Mouse (Mus musculus) kidney, adult 2 months (tissue): ENCODE measurements around the gene Coro2b. TPM values are rescaled to one million over a fixed set of nuclear protein-coding genes. Genes with fewer than 3 reads are reported as not detected.

Experiments
- DNase-seq: peaks from one replicate; pipeline ENCODE4 v3.0.0; 2021
- H3K27ac ChIP-seq: fragments of 200-500 bp; 2 replicates; pipeline ENCODE4 v1.5.1; 2012; ENCODE audit warnings: low read depth, low read length, control low read depth, inconsistent platforms; ENCODE audit not compliant: insufficient read depth
- H3K27me3 ChIP-seq: fragments of 200-500 bp; replicated peaks from 2 replicates; pipeline ENCODE4 v1.6.1; 2012; ENCODE audit warnings: mild to moderate bottlenecking, moderate library complexity, low read length, inconsistent platforms; ENCODE audit not compliant: control insufficient read depth, insufficient read depth
- H3K36me3 ChIP-seq: fragments of 200-500 bp; 2 replicates; pipeline ENCODE4 v1.6.1; 2012; ENCODE audit warnings: mild to moderate bottlenecking, moderate library complexity, low read length, inconsistent platforms; ENCODE audit not compliant: control insufficient read depth, insufficient read depth
- H3K4me1 ChIP-seq: fragments of 200-500 bp; 2 replicates; pipeline ENCODE4 v1.6.1; 2011; ENCODE audit warnings: low read length; ENCODE audit not compliant: control insufficient read depth, insufficient read depth
- H3K4me3 ChIP-seq: fragments of 200-500 bp; 2 replicates; pipeline ENCODE4 v1.5.1; 2011; ENCODE audit warnings: mild to moderate bottlenecking, low read depth, low read length, control low read depth; ENCODE audit not compliant: insufficient read depth
- CTCF ChIP-seq: fragments of 200-500 bp; conservative IDR thresholded peaks from 2 replicates; pipeline ENCODE4 v1.5.1; 2011; ENCODE audit warnings: low read depth, mild to moderate bottlenecking, control low read depth, low read length, moderate library complexity, mixed read lengths; ENCODE audit not compliant: insufficient read depth, insufficient read length
- POLR2A ChIP-seq: fragments of 200-500 bp; IDR thresholded peaks from one replicate; pipeline ENCODE4 v1.6.1; 2011; ENCODE audit warnings: low read depth, low read length, control low read depth
- WGBS: fragments of 180-500 bp; shearing (Covaris S2); methylation state at CpG from one replicate; pipeline ENCODE4 v1.1.7; 2018; 5-methylcytosine and 5-hydroxymethylcytosine counted together
- polyA plus RNA-seq: library from polyadenylated mRNA; depleted of rRNA; stranded (reverse); fragments of >200 nt; gene quantifications from 2 replicates; pipeline ENCODE4 v1.2.3, GENCODE M21; 2012; rRNA removed

Coro2b gene
- polyA plus RNA-seq: 9.8 and 11.0 TPM in 2 replicates

GRCm38 (mm10) chr9:62536655-62537631, at the start of gene Coro2b:
TSS of gene Coro2b (minus strand) at chr9:62537044.
- no peaks in the 10 kb centered on the region for H3K27me3 ChIP-seq
- WGBS: 4% methylated on average over 74 of the region's 74 CpGs
- peak within 1 kb of the TSS; percentile 49 for H3K4me3 ChIP-seq
- no peak within 1 kb of the TSS for H3K27ac ChIP-seq
- TF ChIP-seq POLR2A (no peak), CTCF (no peak)
- DNase-seq: peak; percentile 83
- no peaks in the 10 kb centered on the region for H3K4me1 ChIP-seq
- H3K36me3 ChIP-seq: no peaks in the 10 kb centered on the region

- TF ChIP-seq POLR2A: no peak
- TF ChIP-seq CTCF: no peak
- Histone ChIP-seq H3K27ac (no peak overlapping the region), H3K27me3 (no peaks in the 10 kb centered on the region), H3K4me3 (no peak overlapping the region), H3K4me1 (no peaks in the 10 kb centered on the region), H3K36me3 (no peaks in the 10 kb centered on the region)
- peak; percentile 35 for DNase-seq
- WGBS: 35% methylated on average over 1 of the region's 1 CpGs
Observed at GRCm38 (mm10) chr9:62577558-62577957, 40.7 kb upstream of the Coro2b start.

GRCm38 (mm10) chr9:62569121-62569520, 32.3 kb upstream of the Coro2b start:
- 84% methylated on average over 6 of the region's 6 CpGs for WGBS
- no peaks in the 10 kb centered on the region for H3K4me1 ChIP-seq
- DNase-seq: peak; percentile 49
- H3K36me3 ChIP-seq: no peaks in the 10 kb centered on the region
- H3K27me3 ChIP-seq: no peaks in the 10 kb centered on the region
- TF ChIP-seq CTCF (no peak), POLR2A (no peak)
- H3K4me3 ChIP-seq: no peak overlapping the region
- H3K27ac ChIP-seq: no peak overlapping the region

- H3K4me3 ChIP-seq: no peak overlapping the region
- 94% methylated on average over 1 of the region's 1 CpGs for WGBS
- H3K4me1 ChIP-seq: no peaks in the 10 kb centered on the region
- no peaks in the 10 kb centered on the region for H3K36me3 ChIP-seq
- H3K27ac ChIP-seq: no peak overlapping the region
- no peak for DNase-seq
- TF ChIP-seq POLR2A (no peak), CTCF (no peak)
- H3K27me3 ChIP-seq: no peaks in the 10 kb centered on the region
Observed at GRCm38 (mm10) chr9:62567818-62568217, 31.0 kb upstream of the Coro2b start.

- Histone ChIP-seq H3K4me1 (no peaks in the 10 kb centered on the region), H3K27ac (no peak overlapping the region), H3K4me3 (no peak overlapping the region), H3K36me3 (no peaks in the 10 kb centered on the region), H3K27me3 (no peaks in the 10 kb centered on the region)
- WGBS: 86% methylated on average over 6 of the region's 6 CpGs
- TF ChIP-seq POLR2A (no peak), CTCF (no peak)
- DNase-seq: no peak
Observed at GRCm38 (mm10) chr9:62562236-62562635, 25.4 kb upstream of the Coro2b start.

GRCm38 (mm10) chr9:62560432-62560831, 23.6 kb upstream of the Coro2b start:
- no peaks in the 10 kb centered on the region for H3K4me1 ChIP-seq
- TF ChIP-seq POLR2A: no peak
- no peak for TF ChIP-seq CTCF
- WGBS: 92% methylated on average over 4 of the region's 4 CpGs
- H3K36me3 ChIP-seq: no peaks in the 10 kb centered on the region
- H3K4me3 ChIP-seq: no peak overlapping the region
- H3K27me3 ChIP-seq: no peaks in the 10 kb centered on the region
- H3K27ac ChIP-seq: no peak overlapping the region
- no peak for DNase-seq

- Histone ChIP-seq H3K27ac (peak overlapping the region; percentile 39), H3K4me1 (no peaks in the 10 kb centered on the region), H3K27me3 (no peaks in the 10 kb centered on the region), H3K4me3 (no peak overlapping the region), H3K36me3 (no peaks in the 10 kb centered on the region)
- TF ChIP-seq CTCF (no peak), POLR2A (no peak)
- peak; percentile 89 for DNase-seq
- WGBS: 44% methylated on average over 5 of the region's 5 CpGs
Observed at GRCm38 (mm10) chr9:62560006-62560405, 23.2 kb upstream of the Coro2b start.
